Mouse (Mus musculus) right cerebral cortex, postnatal 4 days (tissue): ENCODE measurements at regions not wholly inside any gene's neighbourhood (a gene's known extent, or its start where the extent isn't known, plus 50 kb on each side); places are given as distances from the start of the nearest gene placed in this dataset.
"Not testable (repeated sequence)": the region's sequence is repeated elsewhere in the genome, so short reads cannot be mapped to it uniquely, and the experiment has no call there.

Experiments
- DNase-seq: peaks from one replicate; pipeline ENCODE4 v3.0.0-alpha.2; 2022

DNA sequence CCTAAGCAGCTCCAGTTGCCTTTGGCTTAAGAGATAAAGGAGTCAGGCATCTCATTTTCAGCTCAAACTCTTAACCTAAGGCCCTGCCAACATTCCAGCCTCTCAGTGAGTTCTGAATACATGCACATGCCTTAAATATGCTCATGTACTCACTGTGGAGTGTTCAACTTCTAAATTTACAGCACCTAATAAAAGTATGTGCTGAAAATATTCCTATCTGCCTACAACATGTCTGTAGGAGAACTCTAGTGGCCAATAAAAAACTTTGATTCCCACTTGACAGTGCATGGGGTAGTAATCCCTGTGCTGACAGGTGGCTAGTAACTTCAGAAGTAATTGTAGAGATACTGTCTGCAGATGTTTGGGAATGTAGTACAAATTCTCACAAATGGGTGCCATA is 319.3 kb upstream of the Intu start:
- no peak for DNase-seq

DNA sequence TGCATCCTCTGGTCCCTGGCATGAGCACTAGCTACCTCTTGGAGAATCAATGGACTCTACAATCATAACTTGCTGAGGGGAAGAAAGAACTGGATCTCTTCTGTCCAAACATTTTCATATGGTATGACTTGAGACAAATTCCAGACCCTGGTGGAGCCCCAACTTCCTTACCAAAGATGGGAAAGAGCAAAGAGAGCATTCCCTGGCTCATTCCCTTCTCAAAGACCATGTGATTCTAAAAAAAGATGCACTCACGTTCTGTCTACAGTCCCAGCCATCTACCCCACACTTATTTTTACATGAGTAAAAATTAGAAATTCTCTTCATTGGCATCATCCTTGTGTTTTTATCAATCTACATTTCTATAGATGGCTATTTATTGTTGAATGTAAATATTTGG is 304.3 kb upstream of the Intu start:
- DNase-seq, result no peak

DNA sequence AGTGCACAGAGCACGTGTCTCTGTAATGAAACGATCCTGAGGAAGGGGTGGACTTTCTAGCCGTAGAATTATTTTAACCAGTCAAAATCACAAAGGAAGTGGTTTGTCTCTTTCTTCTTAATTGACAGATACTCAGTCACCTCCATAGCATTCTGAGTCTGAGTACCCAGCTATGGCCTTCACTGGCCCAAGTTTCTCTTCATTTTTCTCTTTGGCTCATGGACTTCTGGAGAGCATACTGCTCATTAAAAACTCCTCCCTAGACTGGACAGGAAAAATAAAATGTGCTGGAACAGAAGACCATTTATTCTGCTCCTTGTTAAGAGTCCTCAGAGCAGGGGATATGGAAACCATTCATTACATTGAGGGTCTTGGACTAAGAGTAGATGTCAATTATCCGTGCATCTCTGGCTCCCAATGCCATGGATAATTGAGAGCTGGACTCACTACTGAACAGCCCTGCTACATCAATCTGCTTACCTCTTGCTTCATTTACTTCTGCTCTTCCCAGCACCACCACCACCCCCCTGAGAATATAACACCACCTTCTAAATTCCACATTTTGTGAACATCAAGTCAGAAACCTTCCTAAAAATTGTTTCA is 287.5 kb upstream of the Intu start:
- no peak for DNase-seq

DNA sequence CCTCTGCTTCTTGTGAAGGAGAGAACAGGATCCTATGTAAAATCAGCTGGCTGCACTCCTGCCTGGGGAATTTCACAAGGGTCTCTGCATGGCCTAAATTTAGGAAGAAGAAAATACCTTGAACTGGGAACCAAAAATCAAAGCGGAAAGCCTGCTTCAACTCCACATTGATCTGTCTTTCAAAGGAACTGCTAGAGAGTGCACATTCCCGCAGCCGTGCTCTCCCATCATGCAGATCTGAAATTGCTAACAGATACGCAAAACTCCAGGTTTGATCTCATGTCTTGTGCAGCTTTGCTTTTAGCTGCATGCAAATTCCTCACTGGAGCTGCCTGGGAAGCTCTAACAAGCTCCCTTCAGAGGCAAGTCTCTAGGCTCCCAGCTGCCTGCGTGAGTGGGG is 276.7 kb upstream of the Intu start:
- no peak for DNase-seq

- peak; percentile 7 for DNase-seq
Measured at GRCm38 (mm10) chr3:40262536-40262935, 268.6 kb upstream of the Intu start.

DNA sequence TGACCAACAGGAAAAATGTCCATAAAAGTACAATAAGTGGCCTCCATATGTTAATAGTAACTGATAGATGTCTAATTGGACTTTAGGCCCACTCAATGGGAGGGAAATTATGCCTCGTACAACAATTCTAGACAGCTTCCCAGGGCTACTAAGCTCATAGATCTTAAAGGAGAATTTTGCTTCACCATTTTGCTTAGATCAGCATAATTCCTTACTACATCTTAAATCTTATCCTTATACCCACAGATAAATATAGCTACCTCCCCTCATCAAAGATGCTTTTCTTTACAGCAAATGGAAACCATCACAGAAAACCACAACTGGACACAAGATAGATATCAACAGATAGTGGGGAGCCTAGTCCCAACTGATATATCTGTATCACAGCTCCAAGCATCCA is 263.6 kb upstream of the Intu start:
- DNase-seq, result no peak

- DNase-seq, result peak; percentile 24
Measured at GRCm38 (mm10) chr3:40282926-40283325, 248.2 kb upstream of the Intu start.

DNA sequence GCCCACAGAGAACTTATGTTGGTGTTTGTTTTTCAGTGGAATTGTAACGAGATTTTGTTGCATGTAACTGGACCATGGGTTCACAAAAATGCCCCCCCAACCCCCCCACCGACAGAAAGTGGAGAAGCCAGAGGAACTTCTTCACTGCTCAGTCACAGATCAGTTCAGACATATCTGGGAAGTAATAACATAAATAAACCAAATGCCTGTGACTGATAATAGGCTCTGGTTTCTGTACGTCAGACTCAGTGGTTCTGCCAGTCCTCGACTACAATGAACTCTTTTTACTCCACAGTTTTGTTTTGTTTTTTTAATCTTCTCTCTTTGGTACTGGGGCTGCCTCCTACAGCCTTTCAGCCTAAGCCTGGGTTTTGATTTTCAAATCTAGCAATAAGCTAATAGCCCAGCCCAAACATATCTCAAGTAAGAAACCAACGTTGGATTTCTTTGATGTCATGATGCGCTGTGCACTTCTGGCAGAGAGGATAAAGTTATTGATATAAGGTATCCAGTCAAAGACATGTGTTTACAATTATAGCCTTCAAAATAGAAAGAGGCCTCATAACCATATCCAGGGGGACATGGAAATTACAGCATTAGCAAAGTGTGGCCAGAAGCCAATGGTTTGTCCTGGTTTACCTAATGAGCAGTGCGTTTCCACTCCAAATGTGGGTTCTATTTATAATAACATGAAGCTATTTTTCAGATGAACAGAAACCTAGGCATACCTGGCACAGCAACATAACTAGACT is 244.0 kb upstream of the Intu start:
- no peak for DNase-seq

GRCm38 (mm10) chr3:40297120-40297519 is 234.0 kb upstream of the Intu start:
- no peak for DNase-seq

DNA sequence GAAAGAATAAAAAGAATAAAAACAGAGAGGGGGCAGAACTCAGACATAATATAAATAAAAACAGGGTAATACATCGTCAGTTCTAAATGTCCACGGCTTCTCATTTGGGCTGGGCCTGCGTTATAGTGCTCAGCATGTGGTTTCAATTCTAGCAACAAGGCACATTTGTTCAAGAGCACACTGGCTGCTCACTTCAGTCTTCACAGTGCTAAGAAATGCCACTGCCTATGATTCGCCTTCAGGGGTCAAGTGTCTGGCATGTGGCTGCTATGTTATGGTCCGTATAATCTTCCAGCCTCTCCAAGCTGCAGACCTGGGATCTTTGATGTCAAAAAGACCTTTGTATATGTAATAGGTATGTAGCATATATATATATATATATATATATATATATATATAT is 210.8 kb upstream of the Intu start:
- DNase-seq, result no peak

DNA sequence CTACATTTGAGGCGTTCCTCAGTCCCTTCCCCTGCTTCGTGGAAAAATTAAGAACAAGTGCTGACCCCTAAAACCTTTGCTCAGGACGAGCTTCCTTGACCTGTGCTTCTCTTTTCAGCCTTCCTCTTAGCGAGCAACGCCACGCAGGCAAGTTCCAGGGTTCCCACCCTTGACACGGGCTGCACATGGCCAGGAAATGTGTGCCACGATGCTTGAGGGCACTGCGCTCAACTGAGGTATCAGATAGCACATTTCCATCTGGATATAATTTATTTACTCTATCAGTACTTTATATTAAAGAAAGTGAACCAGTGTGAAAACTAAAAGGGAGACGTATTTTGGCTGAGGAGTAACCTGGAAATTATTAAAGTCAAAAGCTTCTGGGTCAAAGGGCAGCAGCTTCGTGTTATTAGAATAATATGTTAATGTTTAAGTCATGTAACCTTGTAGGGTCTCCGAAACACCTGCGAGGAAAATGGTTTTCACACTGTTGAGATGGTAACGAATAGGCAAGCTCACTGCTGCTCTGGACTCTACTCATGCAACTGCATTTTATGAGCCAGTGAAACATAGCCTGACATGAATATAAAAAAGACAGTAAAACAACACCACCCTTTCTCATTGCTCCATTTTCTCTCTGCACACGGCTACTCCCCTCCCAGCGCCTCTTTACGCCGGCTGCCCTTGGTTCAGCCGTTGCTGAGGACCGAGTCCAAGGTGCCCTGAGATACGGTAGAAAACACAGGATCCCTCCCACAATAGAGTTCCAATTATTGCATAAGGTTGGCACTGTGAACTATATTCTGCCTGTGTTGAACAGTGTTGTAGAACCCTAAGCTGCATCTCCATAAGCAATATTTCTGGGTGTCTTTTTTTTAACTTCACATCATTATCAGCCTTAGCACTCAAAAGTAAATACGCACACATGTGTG is 204.9 kb upstream of the Intu start:
- DNase-seq, result no peak

DNA sequence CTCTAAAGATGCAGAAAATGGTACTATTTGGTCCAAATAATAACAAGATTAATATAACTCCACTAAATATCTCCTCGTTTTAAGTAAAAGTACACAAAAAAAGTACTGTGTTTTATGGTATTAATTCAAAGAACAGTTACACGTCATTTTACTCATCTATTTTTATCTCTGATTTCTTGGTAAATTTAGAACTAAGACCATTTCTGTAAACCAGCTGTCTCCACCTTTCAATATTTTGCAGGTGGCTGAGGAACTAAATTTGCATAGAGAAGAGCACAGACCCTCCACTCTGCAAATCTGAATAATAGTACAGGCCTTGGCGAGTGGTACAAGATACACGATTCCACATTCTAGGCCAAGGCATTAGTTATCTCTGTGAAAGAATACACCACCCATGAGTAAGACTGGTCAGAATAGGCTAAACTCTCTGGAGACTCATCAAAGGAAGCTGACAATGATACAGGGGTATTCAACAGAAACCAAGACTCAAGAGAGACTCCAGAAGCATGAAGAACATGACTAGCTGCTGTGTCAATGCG is 191.5 kb upstream of the Intu start:
- DNase-seq, result no peak

- no peak for DNase-seq
Measured at GRCm38 (mm10) chr3:40355103-40355502, 176.0 kb upstream of the Intu start.

GRCm38 (mm10) chr3:40368421-40368820 is 162.7 kb upstream of the Intu start:
- DNase-seq, result no peak

DNA sequence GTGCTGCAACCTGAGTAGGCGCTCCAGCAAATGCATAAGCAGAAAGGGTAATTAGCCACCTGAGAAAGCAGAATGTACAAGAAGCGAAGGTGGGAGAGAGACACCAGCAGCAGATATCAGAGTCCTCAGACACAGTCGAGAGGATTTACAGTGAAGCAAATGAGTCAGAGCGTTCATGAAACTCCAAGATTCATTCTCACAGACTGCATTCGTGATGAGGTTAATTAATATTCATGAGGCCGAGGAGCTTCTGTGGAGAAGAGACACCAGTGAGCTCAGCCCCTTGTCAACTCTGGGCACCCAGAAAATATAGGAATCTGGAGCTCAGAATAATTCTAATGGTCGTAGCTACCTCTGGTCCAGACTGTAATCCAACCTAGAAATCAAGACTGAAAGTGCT is 159.7 kb upstream of the Intu start:
- DNase-seq, result no peak

DNA sequence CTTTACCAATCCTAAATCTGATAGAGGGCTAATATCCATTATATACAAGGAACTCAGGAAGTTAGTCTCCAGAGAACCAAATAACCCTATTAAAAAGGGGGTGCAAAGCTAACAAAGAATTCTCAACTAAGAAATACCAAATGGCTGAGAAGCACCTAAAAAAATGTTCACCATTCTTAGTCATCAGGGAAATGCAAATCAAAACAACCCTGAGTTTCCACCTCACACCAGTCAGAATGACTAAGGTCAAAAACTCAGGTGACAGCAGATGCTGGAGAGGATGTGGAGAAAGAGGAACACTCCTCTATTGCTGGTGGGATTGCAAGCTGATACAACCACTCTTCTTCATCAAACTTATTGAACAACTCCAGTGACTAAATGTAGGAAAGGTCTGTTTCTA is 154.9 kb upstream of the Intu start:
- not testable (repeated sequence) for DNase-seq

- no peak for DNase-seq
Measured at GRCm38 (mm10) chr3:40377416-40377815, 153.7 kb upstream of the Intu start.

- no peak for DNase-seq
Measured at GRCm38 (mm10) chr3:40379063-40379462, 152.0 kb upstream of the Intu start.

GRCm38 (mm10) chr3:40391631-40392030 is 139.5 kb upstream of the Intu start:
- peak; percentile 8 for DNase-seq

DNA sequence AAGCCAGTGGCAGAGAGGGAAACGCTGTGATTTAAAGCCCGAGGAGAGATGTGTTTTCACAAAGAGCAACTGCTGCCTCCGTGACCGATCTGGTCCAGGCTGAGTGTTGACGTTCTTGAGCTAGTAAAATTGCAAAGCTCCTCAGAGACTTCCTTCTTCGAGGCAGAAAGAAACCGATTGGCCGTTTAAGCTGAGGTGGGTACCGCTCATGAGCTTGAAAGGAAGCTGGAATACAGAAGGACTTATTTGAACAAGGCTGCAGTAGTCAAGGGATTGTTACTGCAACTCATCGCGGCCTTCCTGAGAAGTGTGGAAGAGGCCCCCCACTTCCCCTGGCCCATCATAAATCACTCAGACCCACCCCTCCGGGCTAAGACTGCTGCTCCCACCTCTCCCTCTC is 132.9 kb upstream of the Intu start:
- DNase-seq, result no peak

GRCm38 (mm10) chr3:40403402-40403801 is 127.7 kb upstream of the Intu start:
- DNase-seq, result no peak

- no peak for DNase-seq
Measured at GRCm38 (mm10) chr3:40405095-40405948, 125.8 kb upstream of the Intu start.

DNA sequence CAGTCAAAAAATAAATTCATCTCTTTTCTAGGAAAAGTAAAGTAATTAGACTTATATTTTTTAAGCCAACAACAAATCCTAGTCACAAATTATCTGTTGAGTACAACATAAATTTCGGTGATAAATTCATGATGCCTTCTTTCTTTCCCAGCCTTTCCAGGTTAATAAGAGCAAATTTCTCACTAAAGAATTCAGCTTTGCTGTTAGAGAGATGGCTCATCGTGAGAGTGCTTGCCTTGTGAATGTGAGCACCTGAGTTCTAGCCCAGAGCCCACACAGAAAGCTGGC is 125.2 kb upstream of the Intu start:
- DNase-seq, result no peak
